Mouse (Mus musculus): ENCODE data around the gene Cdc40. TPM values are rescaled to one million over a fixed set of nuclear protein-coding genes. Genes with fewer than 3 reads are reported as not detected.

Gene Cdc40
- total RNA-seq, 2 experiments from 2014 or later = 19.3 to 20.5 TPM

DNA sequence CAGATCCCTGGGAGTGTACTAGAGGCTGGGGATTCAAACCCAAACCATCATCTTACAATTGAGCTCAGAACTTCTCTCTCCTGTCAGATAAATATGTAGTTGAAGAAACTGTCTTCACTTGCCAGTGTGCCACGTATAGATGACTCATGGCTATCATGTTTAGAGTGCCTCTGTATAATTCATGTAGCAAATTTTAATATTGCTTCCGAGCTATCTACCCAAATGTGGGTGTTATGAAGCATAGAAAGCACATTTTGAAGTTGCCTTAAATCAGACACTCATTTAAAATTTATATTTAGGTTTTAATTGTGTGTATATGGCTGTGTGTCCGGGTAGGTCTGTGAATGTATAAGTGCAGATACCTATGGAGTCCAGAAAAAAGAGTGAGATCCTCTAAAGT lies 91.0 kb downstream of the Cdc40 start:
- intact Hi-C loops (cut with DNase I) = no loop called here
- no peak for DNase-seq

DNA sequence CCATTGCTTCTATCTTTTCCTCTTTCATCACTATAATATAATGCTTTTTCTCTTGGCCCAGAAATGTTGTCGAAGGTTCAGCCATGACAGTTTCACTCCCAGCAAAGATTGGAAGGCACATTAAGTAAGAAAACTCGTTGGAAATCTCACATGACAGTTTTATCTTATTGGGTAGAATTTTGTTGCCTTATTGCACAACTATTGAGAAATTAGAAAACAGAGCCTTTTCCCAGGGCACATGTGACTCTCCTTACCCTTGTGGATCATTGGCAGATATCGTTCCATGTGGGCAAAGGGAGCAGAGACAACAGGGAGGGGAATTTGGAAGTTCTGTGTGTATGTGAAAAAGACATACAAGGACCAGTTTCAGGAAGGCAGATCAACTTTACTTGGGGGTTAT lies 92.7 kb downstream of the Cdc40 start:
- DNase-seq = no peak
- intact Hi-C loops (cut with DNase I) = no loop called here

Other genes with a start within 250 kb of the Cdc40 start
- gene Mettl24, start 200.0 kb downstream of the Cdc40 start, total RNA-seq (2021) = 1 to 10 TPM; 1.4 to 1.5 TPM
- gene Wasf1, start 164 bp upstream of the Cdc40 start, total RNA-seq (2021) = 1 to 10 TPM; 1.3 to 1.4 TPM
- gene Gpr6, start 189.0 kb upstream of the Cdc40 start, total RNA-seq (2021) = not detected

Data from heart, postnatal 14 days (tissue).